Comparison of ENCODE assay signal across 9 mouse cellular contexts in the genomic region with DNA sequence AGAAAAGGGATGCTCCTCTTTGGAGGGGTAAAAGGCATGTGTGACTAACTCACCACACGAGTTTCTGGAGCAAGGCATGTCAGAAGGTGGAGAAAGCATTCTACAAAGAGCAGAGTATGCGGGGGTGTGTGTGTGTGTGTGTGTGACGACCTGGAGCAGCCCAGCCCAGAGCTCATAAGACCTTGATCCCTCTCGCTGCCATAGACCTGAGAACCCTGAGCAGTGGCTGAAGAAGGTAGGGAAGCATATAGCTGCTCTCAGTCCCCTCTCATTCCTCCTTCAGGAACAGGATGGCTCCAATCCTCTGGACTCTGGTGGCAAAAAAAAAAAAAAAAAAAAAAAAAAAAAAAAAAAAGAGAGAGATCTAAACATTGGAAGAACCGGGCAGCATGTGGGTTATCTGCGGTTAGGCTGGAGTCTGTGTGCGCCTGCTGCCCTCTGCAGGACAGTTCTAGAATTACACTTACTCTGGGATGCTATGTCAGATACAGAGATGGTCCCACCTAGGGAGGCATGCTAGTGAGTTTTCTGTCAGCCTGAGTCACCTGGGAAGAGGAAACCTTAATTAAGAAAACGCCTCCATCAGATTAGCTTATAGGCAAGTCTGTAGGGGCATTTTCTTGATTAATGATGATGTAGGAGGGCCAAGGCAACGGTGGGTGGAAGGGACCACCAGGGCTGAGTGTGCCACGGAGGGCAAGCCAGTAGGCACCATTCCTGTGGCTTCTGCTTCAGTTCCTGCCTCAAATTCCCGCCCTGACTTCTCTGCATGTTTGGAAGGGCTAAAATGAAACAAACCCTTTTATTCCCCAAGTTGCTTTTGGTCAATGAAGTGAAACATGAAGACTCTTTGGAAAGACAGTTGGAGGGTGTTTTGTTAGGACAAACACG. TPM values are rescaled to one million over a fixed set of nuclear protein-coding genes. Genes with fewer than 3 reads are reported as not detected.
A peak's percentile ranks its signal among the peaks of the same experiment; 100 is the strongest.
DNase-seq lines count a peak whose midpoint lies in the region; ATAC-seq lines count a peak whose summit lies in the region.
"Had no signal": no experiment of that assay in that cellular context is flagged by ENCODE, and none has a peak within 500 bp of the region (broad histone marks: within the 10 kb centered on the region; RNA-seq: fewer than 3 reads in every experiment).

No protein-coding gene starts in this region.

- WGBS in intestine, embryonic 16.5 days = 27% methylated on average over 12 of the region's 12 CpGs
- 24% methylated on average over 12 of the region's 12 CpGs for WGBS in stomach, embryonic 16.5 days

- H3K9me3 ChIP-seq in intestine, embryonic 16.5 days (ENCODE audit: control insufficient read depth, low read length) = no peaks in the 10 kb centered on the region
- no peaks in the 10 kb centered on the region for H3K9me3 ChIP-seq in stomach, embryonic 16.5 days (replicated peaks; ENCODE audit: control insufficient read depth, low read length)

- peaks cover 7% of the 10 kb centered on the region for H3K4me1 ChIP-seq in intestine, embryonic 16.5 days (ENCODE audit: control insufficient read depth, insufficient read depth, low read length)
- H3K4me1 ChIP-seq in stomach, embryonic 16.5 days (ENCODE audit: control insufficient read depth, insufficient read depth, low read length) = peaks cover 11% of the 10 kb centered on the region

- no peaks in the 10 kb centered on the region for H3K27me3 ChIP-seq in intestine, embryonic 16.5 days (replicated peaks; ENCODE audit: control insufficient read depth, insufficient read depth, low read length)
- no peaks in the 10 kb centered on the region for H3K27me3 ChIP-seq in stomach, embryonic 16.5 days (ENCODE audit: control insufficient read depth, insufficient read depth, low read length)

- H3K27ac ChIP-seq in intestine, embryonic 16.5 days (ENCODE audit: low read length) = no peak overlapping the region
- H3K27ac ChIP-seq in stomach, embryonic 16.5 days (ENCODE audit: low read length) = no peak overlapping the region

- H3K4me3 ChIP-seq in intestine, embryonic 16.5 days (ENCODE audit: low read length) = no peak overlapping the region
- H3K4me3 ChIP-seq in stomach, embryonic 16.5 days (replicated peaks; ENCODE audit: low read length) = no peak overlapping the region
- H3K4me3 ChIP-seq: erythroblast, embryonic 14.5 days had no signal

- H3K4me2 ChIP-seq in intestine, embryonic 16.5 days (ENCODE audit: low read depth, low read length) = no peak overlapping the region
- no peak overlapping the region for H3K4me2 ChIP-seq in stomach, embryonic 16.5 days (ENCODE audit: low read depth, low read length)

- intact Hi-C loops in left cerebral cortex, postnatal 4 days (cut with DNase I) = loop anchor here (1.0 kb wide), 1 partner anchor 1022 kb away; no protein-coding TSS in a partner anchor

- peak; percentile 69 for DNase-seq in urinary bladder, postnatal 25 days (ENCODE audit: low spot score)
- DNase-seq in urinary bladder, adult 2 months (ENCODE audit: low spot score) = no peak
- DNase-seq in cerebellum, adult 9-11 months = peak; percentile 74
- DNase-seq in frontal cortex, adult 2 months (ENCODE audit: extremely low spot score in 1 of 2, low spot score in 1 of 2) = peak; percentile 84 to 94
- DNase-seq in left cerebral cortex, postnatal 4 days = peak; percentile 82

- peak; percentile 62 for ATAC-seq in intestine, embryonic 16.5 days
- peak; percentile 70; the same call in 1 of the 2 replicates for ATAC-seq in monocyte, adult 5-6 weeks (replicated peaks; ENCODE audit: insufficient number of reproducible peaks, low FRiP score, low TSS enrichment, poor library complexity, severe bottlenecking)
- peak; percentile 12; the same call in 1 of the 2 replicates for ATAC-seq in stomach, embryonic 16.5 days (ENCODE audit: insufficient read depth, low FRiP score)

- H3K36me3 ChIP-seq in intestine, embryonic 16.5 days (ENCODE audit: control insufficient read depth, insufficient read depth, low read length) = no peaks in the 10 kb centered on the region; the same call in 1 of the 2 replicates
- H3K36me3 ChIP-seq in stomach, embryonic 16.5 days (ENCODE audit: control insufficient read depth, insufficient read depth, low read length) = peaks cover 6% of the 10 kb centered on the region; the same call in 1 of the 2 replicates

- no peak overlapping the region for H3K9ac ChIP-seq in intestine, embryonic 16.5 days (ENCODE audit: low read depth, low read length)
- H3K9ac ChIP-seq in stomach, embryonic 16.5 days (ENCODE audit: low read length) = no peak overlapping the region

RNA-seq across cellular contexts. Expression of a gene that starts 47.2 kb away (rescaled TPM):
- 7.2 and 18.5 TPM in 2 replicates for polyA plus RNA-seq in urinary bladder, adult 2 months (2012; rRNA removed)
- 27.9 and 31.7 TPM in 2 replicates for polyA plus RNA-seq in frontal cortex, adult 2 months (2012; rRNA removed)
- 5.3 and 5.8 TPM in 2 replicates for polyA plus RNA-seq in intestine, embryonic 16.5 days (2015; fragmentation: Nextera tagmentation; extraction: Ambion mirVana)
- 100 to 1,000 TPM; 185 to 206 TPM for total RNA-seq in left cerebral cortex, postnatal 4 days (2021)
- not detected in 3 replicates for total RNA-seq in monocyte, adult 5-6 weeks (2017)
- 10.7 and 11.7 TPM in 2 replicates for polyA plus RNA-seq in stomach, embryonic 16.5 days (2015; fragmentation: Nextera tagmentation; extraction: Ambion mirVana)
- polyA plus RNA-seq: erythroblast, embryonic 14.5 days had no signal

Comparison
In these comparisons a context has a peak if more than half of its experiments do, and no peak if none do; other contexts are left out.
1. ATAC-seq: peak in every context shown above with its lines; median percentile 70 in monocyte, adult 5-6 weeks; 62 in intestine, embryonic 16.5 days; 12 in stomach, embryonic 16.5 days.